Mouse (Mus musculus): ENCODE measurements around the gene Ccdc169.

DNA sequence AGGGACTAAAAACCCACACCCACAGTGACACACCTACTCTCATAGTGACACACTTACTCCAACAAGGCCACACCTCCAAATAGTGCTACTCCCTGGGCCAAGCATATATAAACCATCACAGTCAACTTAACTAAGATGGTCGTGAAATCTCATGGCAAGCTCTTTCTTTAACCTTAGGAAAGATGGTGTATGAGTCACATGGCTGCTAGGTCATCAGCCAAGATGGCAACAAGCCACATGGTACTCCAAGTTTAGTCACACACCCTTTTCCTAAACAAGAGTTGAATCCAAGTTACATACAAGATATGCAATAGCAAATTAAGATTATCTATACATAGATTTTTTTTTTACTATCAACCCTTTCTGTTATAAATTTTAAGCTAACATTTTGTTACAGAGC is 44.0 kb upstream of the Ccdc169 start:
- no peak for TF ChIP-seq CTCF (IDR thresholded peaks at IDR 0.05; ENCODE audit: extremely low read depth, insufficient read depth, low read length)
- TF ChIP-seq POLR2A (IDR thresholded peaks at IDR 0.05; ENCODE audit: extremely low read depth, insufficient read depth, low read length): no peak
